Mouse (Mus musculus): ENCODE measurements at regions not wholly inside any gene's neighbourhood (a gene's known extent, or its start where the extent isn't known, plus 50 kb on each side); places are given as distances from the start of the nearest gene placed in this dataset.
"Not testable (repeated sequence)": the region's sequence is repeated elsewhere in the genome, so short reads cannot be mapped to it uniquely, and the experiment has no call there.

- no peak for DNase-seq (ENCODE audit: low spot score)
- Histone ChIP-seq H3K36me3 (no peaks in the 10 kb centered on the region), H3K9me3 (replicated peaks) (no peaks in the 10 kb centered on the region), H3K4me1 (no peaks in the 10 kb centered on the region), H3K4me3 (no peak overlapping the region), H3K27me3 (ENCODE audit: low read depth, poor library complexity, severe bottlenecking) (no peaks in the 10 kb centered on the region), H3K27ac (replicated peaks) (no peak overlapping the region)
- WGBS, result 71% methylated on average over 3 of the region's 3 CpGs
Observed at GRCm38 (mm10) chr4:75466880-75467327, 188.8 kb upstream of the Dmac1 start.

- DNase-seq (ENCODE audit: low spot score), result no peak
- H3K27ac ChIP-seq (replicated peaks), result no peak overlapping the region
- H3K36me3 ChIP-seq, result no peaks in the 10 kb centered on the region
- no peaks in the 10 kb centered on the region for H3K4me1 ChIP-seq
- H3K27me3 ChIP-seq (ENCODE audit: low read depth, poor library complexity, severe bottlenecking), result no peaks in the 10 kb centered on the region
- no peaks in the 10 kb centered on the region for H3K9me3 ChIP-seq (replicated peaks)
- H3K4me3 ChIP-seq, result no peak overlapping the region
- 97% methylated on average over 5 of the region's 5 CpGs for WGBS
Observed at GRCm38 (mm10) chr4:75463579-75463978, 185.5 kb upstream of the Dmac1 start.

- H3K4me1 ChIP-seq, result no peaks in the 10 kb centered on the region
- H3K36me3 ChIP-seq, result no peaks in the 10 kb centered on the region
- 85% methylated on average over 4 of the region's 4 CpGs for WGBS
- no peaks in the 10 kb centered on the region for H3K27me3 ChIP-seq (ENCODE audit: low read depth, poor library complexity, severe bottlenecking)
- no peak overlapping the region for H3K27ac ChIP-seq (replicated peaks)
- H3K4me3 ChIP-seq, result no peak overlapping the region
- H3K9me3 ChIP-seq (replicated peaks), result 0 out of 2 replicates have a peak, but pooled peaks cover 3% of the 10 kb centered on the region
- DNase-seq (ENCODE audit: low spot score), result no peak
Observed at GRCm38 (mm10) chr4:75449478-75449877, 171.4 kb upstream of the Dmac1 start.

GRCm38 (mm10) chr4:75423296-75423695 lies 145.2 kb upstream of the Dmac1 start:
- H3K27ac ChIP-seq (replicated peaks), result no peak overlapping the region
- H3K36me3 ChIP-seq, result no peaks in the 10 kb centered on the region
- no peaks in the 10 kb centered on the region for H3K9me3 ChIP-seq (replicated peaks)
- H3K4me3 ChIP-seq, result no peak overlapping the region
- no peaks in the 10 kb centered on the region for H3K4me1 ChIP-seq
- DNase-seq (ENCODE audit: low spot score), result no peak
- H3K27me3 ChIP-seq (ENCODE audit: low read depth, poor library complexity, severe bottlenecking), result no peaks in the 10 kb centered on the region

GRCm38 (mm10) chr4:75400754-75401153 lies 122.6 kb upstream of the Dmac1 start:
- H3K36me3 ChIP-seq; H3K9me3 ChIP-seq (replicated peaks); H3K4me1 ChIP-seq; H3K27ac ChIP-seq (replicated peaks); H3K4me3 ChIP-seq; DNase-seq (ENCODE audit: low spot score); H3K27me3 ChIP-seq (ENCODE audit: low read depth, poor library complexity, severe bottlenecking): not testable (repeated sequence)
- WGBS, result 93% methylated on average over 3 of the region's 3 CpGs

- no peak overlapping the region for H3K4me3 ChIP-seq
- no peaks in the 10 kb centered on the region for H3K27me3 ChIP-seq (ENCODE audit: low read depth, poor library complexity, severe bottlenecking)
- H3K4me1 ChIP-seq, result no peaks in the 10 kb centered on the region
- H3K36me3 ChIP-seq, result no peaks in the 10 kb centered on the region
- no peak for DNase-seq (ENCODE audit: low spot score)
- no peak overlapping the region for H3K27ac ChIP-seq (replicated peaks)
- H3K9me3 ChIP-seq (replicated peaks), result no peaks in the 10 kb centered on the region
Observed at GRCm38 (mm10) chr4:75394992-75395391, 116.9 kb upstream of the Dmac1 start.

GRCm38 (mm10) chr4:75394264-75394663 lies 116.2 kb upstream of the Dmac1 start:
- 76% methylated on average over 2 of the region's 2 CpGs for WGBS
- DNase-seq (ENCODE audit: low spot score), result no peak

GRCm38 (mm10) chr4:75386271-75386938 lies 108.3 kb upstream of the Dmac1 start:
- Histone ChIP-seq H3K27me3 (ENCODE audit: low read depth, poor library complexity, severe bottlenecking) (no peaks in the 10 kb centered on the region; the same call in 1 of the 2 replicates), H3K36me3 (no peaks in the 10 kb centered on the region), H3K27ac (replicated peaks) (no peak overlapping the region), H3K9me3 (replicated peaks) (no peaks in the 10 kb centered on the region), H3K4me1 (peaks cover 10% of the 10 kb centered on the region), H3K4me3 (no peak overlapping the region)
- peak; percentile 34 for DNase-seq (ENCODE audit: low spot score)
- 34% methylated on average over 3 of the region's 3 CpGs for WGBS

More at GRCm38 (mm10) chr4:75394264-75394663, 116.2 kb upstream of the Dmac1 start:
- Histone ChIP-seq H3K9me3 (replicated peaks) (no peaks in the 10 kb centered on the region), H3K27me3 (ENCODE audit: low read depth, poor library complexity, severe bottlenecking) (no peaks in the 10 kb centered on the region), H3K4me1 (no peaks in the 10 kb centered on the region), H3K4me3 (no peak overlapping the region), H3K27ac (replicated peaks) (no peak overlapping the region), H3K36me3 (no peaks in the 10 kb centered on the region)

- Histone ChIP-seq H3K27ac (replicated peaks) (no peak overlapping the region), H3K9me3 (replicated peaks) (no peaks in the 10 kb centered on the region), H3K36me3 (no peaks in the 10 kb centered on the region), H3K27me3 (ENCODE audit: low read depth, poor library complexity, severe bottlenecking) (no peaks in the 10 kb centered on the region), H3K4me3 (no peak overlapping the region), H3K4me1 (no peaks in the 10 kb centered on the region)
- 92% methylated on average over 2 of the region's 2 CpGs for WGBS
- DNase-seq (ENCODE audit: low spot score), result no peak
Observed at GRCm38 (mm10) chr4:75359496-75359895, 81.4 kb upstream of the Dmac1 start.

- H3K4me3 ChIP-seq, result no peak overlapping the region
- no peaks in the 10 kb centered on the region for H3K4me1 ChIP-seq
- no peak for DNase-seq (ENCODE audit: low spot score)
- H3K9me3 ChIP-seq (replicated peaks), result no peaks in the 10 kb centered on the region
- 90% methylated on average over 8 of the region's 9 CpGs for WGBS
- no peaks in the 10 kb centered on the region for H3K36me3 ChIP-seq
- no peaks in the 10 kb centered on the region for H3K27me3 ChIP-seq (ENCODE audit: low read depth, poor library complexity, severe bottlenecking)
- no peak overlapping the region for H3K27ac ChIP-seq (replicated peaks)
Observed at GRCm38 (mm10) chr4:75355621-75356020, 77.5 kb upstream of the Dmac1 start.

GRCm38 (mm10) chr4:75334496-75334895 lies 56.4 kb upstream of the Dmac1 start:
- 90% methylated on average over 2 of the region's 2 CpGs for WGBS

GRCm38 (mm10) chr4:75332791-75333190 lies 54.7 kb upstream of the Dmac1 start:
- no peaks in the 10 kb centered on the region for H3K4me1 ChIP-seq
- no peaks in the 10 kb centered on the region for H3K9me3 ChIP-seq (replicated peaks)
- H3K27ac ChIP-seq (replicated peaks), result no peak overlapping the region
- H3K4me3 ChIP-seq, result no peak overlapping the region
- 84% methylated on average over 5 of the region's 5 CpGs for WGBS
- H3K27me3 ChIP-seq (ENCODE audit: low read depth, poor library complexity, severe bottlenecking), result no peaks in the 10 kb centered on the region
- no peaks in the 10 kb centered on the region for H3K36me3 ChIP-seq
- no peak for DNase-seq (ENCODE audit: low spot score)

More at GRCm38 (mm10) chr4:75334496-75334895, 56.4 kb upstream of the Dmac1 start:
- DNase-seq (ENCODE audit: low spot score), result no peak
- Histone ChIP-seq H3K36me3 (no peaks in the 10 kb centered on the region), H3K4me3 (no peak overlapping the region), H3K27me3 (ENCODE audit: low read depth, poor library complexity, severe bottlenecking) (no peaks in the 10 kb centered on the region), H3K9me3 (replicated peaks) (no peaks in the 10 kb centered on the region), H3K4me1 (no peaks in the 10 kb centered on the region), H3K27ac (replicated peaks) (no peak overlapping the region)

GRCm38 (mm10) chr4:75329511-75330171 lies 51.5 kb upstream of the Dmac1 start:
- H3K9me3 ChIP-seq (replicated peaks), result no peaks in the 10 kb centered on the region
- no peaks in the 10 kb centered on the region for H3K4me1 ChIP-seq
- no peak overlapping the region for H3K27ac ChIP-seq (replicated peaks)
- no peak overlapping the region for H3K4me3 ChIP-seq
- 85% methylated on average over 6 of the region's 6 CpGs for WGBS
- no peaks in the 10 kb centered on the region for H3K36me3 ChIP-seq
- no peaks in the 10 kb centered on the region for H3K27me3 ChIP-seq (ENCODE audit: low read depth, poor library complexity, severe bottlenecking)
- DNase-seq (ENCODE audit: low spot score), result no peak

Measured in midbrain, embryonic 10.5 days (tissue).